7 mouse cellular contexts compared by ENCODE assay signal in genomic region chr19:6969291-6969664, GRCm38 (mm10). TPM values are rescaled to one million over a fixed set of nuclear protein-coding genes. Genes with fewer than 3 reads are reported as not detected.
DNase-seq lines count a peak whose midpoint lies in the region; ATAC-seq and TF ChIP-seq lines count a peak whose summit lies in the region.

No protein-coding gene starts in this region.

- peak overlapping the region; percentile 89 for H3K4me2 ChIP-seq in lung, embryonic 14.5 days
- peak overlapping the region; percentile 80 for H3K4me2 ChIP-seq in embryonic facial prominence, embryonic 15.5 days (replicated peaks)

- no peak for DNase-seq in lung, embryonic 14.5 days
- DNase-seq in lung, postnatal 36 days, result no peak
- no peak for DNase-seq in limb, embryonic 10.5 days (ENCODE audit: low spot score)
- no peak for DNase-seq in c-Kit-positive CD71-positive TER-119-positive erythroid progenitor cells, embryonic 14.5 days (ENCODE audit: low spot score)
- no peak for DNase-seq in cerebellum, postnatal 36 days

- no peaks in the 10 kb centered on the region for H3K27me3 ChIP-seq in lung, embryonic 14.5 days (ENCODE audit: insufficient read depth, low read length)
- H3K27me3 ChIP-seq in embryonic facial prominence, embryonic 15.5 days, result no peaks in the 10 kb centered on the region
- H3K27me3 ChIP-seq in limb, embryonic 10.5 days (ENCODE audit: low read depth, poor library complexity, severe bottlenecking), result peaks cover 3% of the 10 kb centered on the region; the same call in 1 of the 2 replicates

- peak overlapping the region; percentile 42; the same call in 1 of the 2 replicates for H3K27ac ChIP-seq in lung, embryonic 14.5 days (ENCODE audit: low read depth)
- H3K27ac ChIP-seq in embryonic facial prominence, embryonic 15.5 days (replicated peaks), result peak overlapping the region; percentile 52
- H3K27ac ChIP-seq in limb, embryonic 10.5 days, result peak overlapping the region; percentile 87
- H3K27ac ChIP-seq in olfactory bulb, adult 2 months (ENCODE audit: insufficient read depth, low read depth, low read length), result no peak overlapping the region

- WGBS in lung, embryonic 14.5 days, result under 1% methylated on average over 20 of the region's 20 CpGs
- WGBS in embryonic facial prominence, embryonic 15.5 days, result under 1% methylated on average over 19 of the region's 20 CpGs
- WGBS in limb, embryonic 10.5 days, result under 1% methylated on average over 20 of the region's 20 CpGs
- WGBS in olfactory bulb, adult 2 months, result 4% methylated on average over 20 of the region's 20 CpGs

- H3K4me3 ChIP-seq in lung, embryonic 14.5 days (ENCODE audit: low read depth, low read length), result peak overlapping the region; percentile 70
- peak overlapping the region; percentile 61 for H3K4me3 ChIP-seq in embryonic facial prominence, embryonic 15.5 days (replicated peaks)
- peak overlapping the region; percentile 66 for H3K4me3 ChIP-seq in limb, embryonic 10.5 days
- H3K4me3 ChIP-seq in olfactory bulb, adult 2 months (ENCODE audit: insufficient read depth, low read depth, low read length), result peak overlapping the region; percentile 48

- no peak for TF ChIP-seq CTCF in lung, embryonic 14.5 days (IDR thresholded peaks at IDR 0.05; ENCODE audit: low read depth)
- TF ChIP-seq CTCF in olfactory bulb, adult 2 months (IDR thresholded peaks at IDR 0.05; ENCODE audit: insufficient read depth, low read depth, low read length), result no peak

- ATAC-seq in lung, embryonic 14.5 days (ENCODE audit: insufficient read depth), result no peak; the same call in 1 of the 2 replicates
- ATAC-seq in embryonic facial prominence, embryonic 15.5 days (ENCODE audit: insufficient number of reproducible peaks, low FRiP score, low TSS enrichment, low read depth), result no peak; the same call in 1 of the 2 replicates

- peak overlapping the region; percentile 71 for H3K9ac ChIP-seq in lung, embryonic 14.5 days
- peak overlapping the region; percentile 57 for H3K9ac ChIP-seq in embryonic facial prominence, embryonic 15.5 days

- H3K4me1 ChIP-seq in lung, embryonic 14.5 days (ENCODE audit: insufficient read depth), result peaks cover 13% of the 10 kb centered on the region
- H3K4me1 ChIP-seq in embryonic facial prominence, embryonic 15.5 days, result peaks cover 58% of the 10 kb centered on the region
- peaks cover 59% of the 10 kb centered on the region for H3K4me1 ChIP-seq in limb, embryonic 10.5 days
- H3K4me1 ChIP-seq in olfactory bulb, adult 2 months (ENCODE audit: control insufficient read depth, insufficient read depth, low read length), result peaks cover 22% of the 10 kb centered on the region

- no peak for TF ChIP-seq POLR2A in olfactory bulb, adult 2 months (IDR thresholded peaks at IDR 0.05; ENCODE audit: insufficient read depth, low read depth, low read length)

- H3K9me3 ChIP-seq in lung, embryonic 14.5 days (ENCODE audit: low read depth, low read length), result no peaks in the 10 kb centered on the region
- H3K9me3 ChIP-seq in embryonic facial prominence, embryonic 15.5 days (replicated peaks), result no peaks in the 10 kb centered on the region
- no peaks in the 10 kb centered on the region for H3K9me3 ChIP-seq in limb, embryonic 10.5 days (replicated peaks)

- peaks cover 25% of the 10 kb centered on the region for H3K36me3 ChIP-seq in lung, embryonic 14.5 days (ENCODE audit: insufficient read depth)
- peaks cover 24% of the 10 kb centered on the region for H3K36me3 ChIP-seq in embryonic facial prominence, embryonic 15.5 days
- peaks cover 23% of the 10 kb centered on the region for H3K36me3 ChIP-seq in limb, embryonic 10.5 days

RNA-seq across cellular contexts. Expression of gene Ppp1r14b, which starts 5.5 kb away (rescaled TPM):
- polyA plus RNA-seq in lung, embryonic 14.5 days (2014; fragmentation: Nextera tagmentation; extraction: Ambion mirVana), result 218 and 224 TPM in 2 replicates
- polyA plus RNA-seq in embryonic facial prominence, embryonic 15.5 days (2015; fragmentation: Nextera tagmentation; extraction: Ambion mirVana), result 224 and 246 TPM in 2 replicates
- polyA plus RNA-seq in limb, embryonic 10.5 days (2016; fragmentation: Nextera tagmentation; extraction: Ambion mirVana), result 245 and 281 TPM in 2 replicates
- polyA plus RNA-seq in olfactory bulb, adult 2 months (2012; ENCODE audit: insufficient read depth, insufficient read length, low replicate concordance, missing spikeins), result not detected in 2 replicates

RNA-seq across cellular contexts. Expression of gene Plcb3, which starts 7.0 kb away (rescaled TPM):
- polyA plus RNA-seq in lung, embryonic 14.5 days (2014; fragmentation: Nextera tagmentation; extraction: Ambion mirVana), result 53.3 and 55.9 TPM in 2 replicates
- 48.2 and 49.1 TPM in 2 replicates for polyA plus RNA-seq in embryonic facial prominence, embryonic 15.5 days (2015; fragmentation: Nextera tagmentation; extraction: Ambion mirVana)
- polyA plus RNA-seq in limb, embryonic 10.5 days (2016; fragmentation: Nextera tagmentation; extraction: Ambion mirVana), result 29.2 and 37.8 TPM in 2 replicates
- not detected in 2 replicates for polyA plus RNA-seq in olfactory bulb, adult 2 months (2012; ENCODE audit: insufficient read depth, insufficient read length, low replicate concordance, missing spikeins)

RNA-seq across cellular contexts. Expression of gene Fkbp2, which starts 11.0 kb away (rescaled TPM):
- polyA plus RNA-seq in lung, embryonic 14.5 days (2014; fragmentation: Nextera tagmentation; extraction: Ambion mirVana), result 84.4 and 84.8 TPM in 2 replicates
- 112 and 119 TPM in 2 replicates for polyA plus RNA-seq in embryonic facial prominence, embryonic 15.5 days (2015; fragmentation: Nextera tagmentation; extraction: Ambion mirVana)
- 94.0 and 102 TPM in 2 replicates for polyA plus RNA-seq in limb, embryonic 10.5 days (2016; fragmentation: Nextera tagmentation; extraction: Ambion mirVana)
- not detected in 2 replicates for polyA plus RNA-seq in olfactory bulb, adult 2 months (2012; ENCODE audit: insufficient read depth, insufficient read length, low replicate concordance, missing spikeins)

RNA-seq across cellular contexts. Expression of gene Vegfb, which starts 18.2 kb away (rescaled TPM):
- polyA plus RNA-seq in lung, embryonic 14.5 days (2014; fragmentation: Nextera tagmentation; extraction: Ambion mirVana), result 42.5 and 44.6 TPM in 2 replicates
- 51.5 and 53.2 TPM in 2 replicates for polyA plus RNA-seq in embryonic facial prominence, embryonic 15.5 days (2015; fragmentation: Nextera tagmentation; extraction: Ambion mirVana)
- polyA plus RNA-seq in limb, embryonic 10.5 days (2016; fragmentation: Nextera tagmentation; extraction: Ambion mirVana), result 41.1 and 41.7 TPM in 2 replicates
- polyA plus RNA-seq in olfactory bulb, adult 2 months (2012; ENCODE audit: insufficient read depth, insufficient read length, low replicate concordance, missing spikeins), result not detected in 2 replicates

RNA-seq across cellular contexts. Expression of gene Dnajc4, which starts 23.1 kb away (rescaled TPM):
- 18.6 and 22.8 TPM in 2 replicates for polyA plus RNA-seq in lung, embryonic 14.5 days (2014; fragmentation: Nextera tagmentation; extraction: Ambion mirVana)
- polyA plus RNA-seq in embryonic facial prominence, embryonic 15.5 days (2015; fragmentation: Nextera tagmentation; extraction: Ambion mirVana), result 23.9 and 27.9 TPM in 2 replicates
- 17.4 and 19.4 TPM in 2 replicates for polyA plus RNA-seq in limb, embryonic 10.5 days (2016; fragmentation: Nextera tagmentation; extraction: Ambion mirVana)
- polyA plus RNA-seq in olfactory bulb, adult 2 months (2012; ENCODE audit: insufficient read depth, insufficient read length, low replicate concordance, missing spikeins), result not detected in 2 replicates

Comparison
In these comparisons a context has a peak if more than half of its experiments do, and no peak if none do; other contexts are left out.
1. RNA of gene Fkbp2, which starts 11.0 kb away (polyA plus RNA-seq): 112 to 119 TPM in embryonic facial prominence, embryonic 15.5 days, 94.0 to 102 TPM in limb, embryonic 10.5 days and 84.4 to 84.8 TPM in lung, embryonic 14.5 days; not detected in olfactory bulb, adult 2 months; every median in the first group is over 10 times any median in the second.
2. Peak in every context shown above with its lines, with median percentiles within 50 percentile points of each other: H3K4me3 ChIP-seq.